Mouse (Mus musculus) bone marrow, adult 2 months (tissue): ENCODE data around the gene Dcp1a. TPM values are rescaled to one million over a fixed set of nuclear protein-coding genes. Genes with fewer than 3 reads are reported as not detected.

Experiments
- H3K27ac ChIP-seq: fragments of 200-500 bp; 2 replicates; pipeline ENCODE4 v1.5.1; 2012; ENCODE audit warnings: low read depth, mild to moderate bottlenecking, control low read depth, inconsistent platforms, low read length; ENCODE audit not compliant: control insufficient read depth, poor library complexity, insufficient read depth
- H3K4me1 ChIP-seq: fragments of 200-500 bp; 2 replicates; pipeline ENCODE4 v1.6.1; 2011; ENCODE audit warnings: low read length; ENCODE audit not compliant: control insufficient read depth, insufficient read depth
- H3K4me3 ChIP-seq: fragments of 200-500 bp; replicated peaks from 2 replicates; pipeline ENCODE3; 2011; ENCODE audit warnings: mild to moderate bottlenecking, low read depth, low read length, control low read depth; ENCODE audit not compliant: control insufficient read depth
- CTCF ChIP-seq: fragments of 200-500 bp; IDR thresholded peaks from 2 replicates; pipeline ENCODE4 v1.5.1; 2011; ENCODE audit warnings: low read length, control low read depth; ENCODE audit not compliant: control insufficient read depth, insufficient read depth
- POLR2A ChIP-seq: fragments of 200-500 bp; IDR thresholded peaks from 2 replicates; pipeline ENCODE4 v1.6.1; 2011; ENCODE audit warnings: low read depth, mild to moderate bottlenecking, control low read depth, low read length, borderline replicate concordance; ENCODE audit not compliant: control insufficient read depth
- WGBS: fragments of 180-500 bp; shearing (Covaris S2); methylation state at CpG from one replicate; pipeline ENCODE4 v1.1.7; 2018; 5-methylcytosine and 5-hydroxymethylcytosine counted together
- polyA plus RNA-seq: library from polyadenylated mRNA; stranded (reverse); fragments of >200 nt; gene quantifications from 2 replicates; pipeline ENCODE4 v1.2.4, GENCODE M21; 2011; ENCODE audit warnings: low replicate concordance; ENCODE audit not compliant: missing spikeins, insufficient read depth, insufficient read length

Gene Dcp1a
- polyA plus RNA-seq, 1 experiment = 16.6 TPM

DNA sequence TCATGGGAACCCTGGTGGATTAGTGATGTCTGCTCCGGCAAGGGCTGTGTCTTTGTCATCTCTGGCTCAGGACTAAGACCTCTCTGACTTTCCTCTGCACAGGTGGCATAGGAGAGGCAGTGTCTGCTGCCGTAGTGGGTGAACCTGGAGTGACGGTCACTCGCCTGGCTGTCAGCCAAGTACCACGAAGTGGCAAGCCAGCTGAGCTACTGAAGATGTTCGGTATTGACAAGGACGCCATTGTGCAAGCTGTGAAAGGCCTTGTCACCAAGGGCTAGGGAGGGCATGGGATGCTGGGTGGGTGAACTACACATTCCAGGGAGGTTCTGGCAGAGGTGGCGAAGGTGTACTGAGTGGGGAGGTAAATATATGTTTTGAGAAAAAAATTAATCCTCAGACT lies 93.9 kb downstream of the Dcp1a start:
- H3K4me3 ChIP-seq = no peak overlapping the region
- H3K27ac ChIP-seq = no peak overlapping the region
- 68% methylated on average over 8 of the region's 8 CpGs for WGBS
- no peak for TF ChIP-seq CTCF
- no peak for TF ChIP-seq POLR2A
- no peaks in the 10 kb centered on the region; the same call in none of the 2 replicates for H3K4me1 ChIP-seq

DNA sequence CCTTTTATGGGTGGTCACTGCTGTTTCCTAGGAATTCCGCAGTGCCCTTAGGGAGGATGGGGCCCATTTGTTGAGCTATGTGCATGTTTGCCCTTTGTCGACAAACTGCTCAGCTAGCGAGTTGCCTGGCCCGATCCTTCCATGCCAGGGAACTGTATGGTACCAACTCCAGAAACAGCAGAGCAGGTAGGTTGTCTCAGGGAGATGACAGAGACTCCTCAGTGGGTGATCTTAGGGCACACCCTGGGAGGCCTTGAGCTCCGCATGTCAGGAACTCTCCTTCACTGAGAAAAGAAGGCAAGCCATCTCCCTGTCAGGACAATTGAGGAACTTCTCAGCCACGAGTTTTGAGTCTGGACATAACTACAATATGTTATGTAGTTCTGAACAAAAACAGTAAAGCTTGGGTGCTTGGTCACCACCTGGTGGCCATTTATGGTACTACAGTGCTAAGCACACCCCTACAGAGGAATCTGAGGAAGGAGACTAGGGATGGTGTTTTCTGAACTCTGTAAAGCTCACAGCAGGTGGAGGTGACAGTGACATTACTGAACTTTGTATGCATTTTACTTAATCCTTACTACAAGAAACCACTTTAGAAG lies 94.7 kb downstream of the Dcp1a start:
- Histone ChIP-seq H3K27ac (no peak overlapping the region), H3K4me3 (no peak overlapping the region), H3K4me1 (peaks cover 2% of the 10 kb centered on the region)
- WGBS = 58% methylated on average over 6 of the region's 6 CpGs
- TF ChIP-seq CTCF (peak; percentile 19; the same call in 1 of the 2 replicates), POLR2A (no peak)

DNA sequence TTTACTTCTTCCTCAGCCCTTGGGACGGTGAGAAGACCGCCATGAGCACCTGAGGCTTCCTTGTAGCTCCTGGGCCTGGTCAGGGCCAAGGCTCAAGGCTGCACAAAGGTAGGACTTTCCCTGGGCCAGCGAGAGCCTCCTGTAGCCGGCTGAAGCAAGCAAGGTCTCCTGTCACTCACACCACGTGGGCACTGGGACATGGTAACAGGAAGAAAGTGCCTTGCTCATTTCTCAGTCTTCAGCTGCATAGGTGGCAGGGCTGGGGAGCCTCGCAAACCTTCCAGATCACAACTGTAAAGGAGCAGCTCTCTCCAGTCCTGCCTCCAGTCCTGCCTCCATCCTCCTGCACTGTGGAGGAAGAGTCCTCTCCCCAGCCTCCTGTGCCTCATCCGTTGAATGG lies 96.5 kb downstream of the Dcp1a start:
- 52% methylated on average over 7 of the region's 7 CpGs for WGBS
- Histone ChIP-seq H3K4me3 (no peak overlapping the region), H3K27ac (0 out of 2 replicates have a peak overlapping the region, but pooled peaks have one; percentile 3), H3K4me1 (peaks cover 4% of the 10 kb centered on the region)
- TF ChIP-seq CTCF (no peak), POLR2A (no peak)

DNA sequence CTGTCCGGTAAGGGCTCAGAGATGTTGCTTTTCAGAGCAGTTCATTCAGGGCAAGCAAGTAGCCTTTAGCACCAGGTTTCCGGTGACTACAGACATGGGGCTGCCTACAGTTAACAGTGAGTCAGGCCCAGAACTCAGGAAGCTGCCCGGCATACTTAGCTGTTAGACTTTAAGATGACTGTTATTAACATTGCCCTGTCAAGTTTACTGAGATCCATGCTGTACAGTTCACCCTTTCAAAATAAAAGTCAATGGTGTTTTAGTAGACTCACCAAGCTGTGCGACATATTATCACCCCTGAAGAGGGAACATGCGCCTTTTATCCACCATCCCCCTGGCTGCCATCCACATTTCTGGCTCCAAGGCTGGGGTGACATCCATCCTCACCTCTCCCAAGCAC lies 96.9 kb downstream of the Dcp1a start:
- no peak for TF ChIP-seq CTCF
- TF ChIP-seq POLR2A = no peak
- H3K4me3 ChIP-seq = no peak overlapping the region
- 46% methylated on average over 5 of the region's 5 CpGs for WGBS
- peaks cover 4% of the 10 kb centered on the region for H3K4me1 ChIP-seq
- H3K27ac ChIP-seq = 0 out of 2 replicates have a peak overlapping the region, but pooled peaks have one; percentile 3

Other genes starting within 250 kb of the Dcp1a start
- gene Cacna1d, start 11.9 kb downstream of the Dcp1a start, polyA plus RNA-seq = 0.43 and 1.7 TPM in 2 replicates
- gene Tkt, start 68.8 kb downstream of the Dcp1a start, polyA plus RNA-seq = 382 and 665 TPM in 2 replicates
- gene Prkcd, start 146.7 kb downstream of the Dcp1a start, polyA plus RNA-seq = 67.1 and 177 TPM in 2 replicates
- 3.1 and 4.9 TPM in 2 replicates for gene Rft1, start 174.8 kb downstream of the Dcp1a start, polyA plus RNA-seq
- 7.7 and 8.9 TPM in 2 replicates for gene Sfmbt1, start 235.3 kb downstream of the Dcp1a start, polyA plus RNA-seq